Mouse (Mus musculus): ENCODE data around the gene Nutf2-ps1. TPM values are rescaled to one million over a fixed set of nuclear protein-coding genes. Genes with fewer than 3 reads are reported as not detected.

Gene Nutf2-ps1
- polyA plus RNA-seq, 1 experiment = 28.4 TPM

GRCm38 (mm10) chr19:53571501-53572428, 17.1 kb downstream of the Nutf2-ps1 start:
- no peak for DNase-seq (ENCODE audit: extremely low spot score in 1 of 2, low spot score in 1 of 2)

GRCm38 (mm10) chr19:53571056-53571455, 17.8 kb downstream of the Nutf2-ps1 start:
- no peak for DNase-seq (ENCODE audit: extremely low spot score in 1 of 2, low spot score in 1 of 2)

- DNase-seq (ENCODE audit: extremely low spot score in 1 of 2, low spot score in 1 of 2) = no peak
These were observed 20.3 kb downstream of the Nutf2-ps1 start for GRCm38 (mm10) chr19:53568553-53568952.

GRCm38 (mm10) chr19:53567864-53568263, 21.0 kb downstream of the Nutf2-ps1 start:
- no peak for DNase-seq (ENCODE audit: extremely low spot score in 1 of 2, low spot score in 1 of 2)

- DNase-seq (ENCODE audit: extremely low spot score in 1 of 2, low spot score in 1 of 2) = no peak
These were observed 23.1 kb downstream of the Nutf2-ps1 start for GRCm38 (mm10) chr19:53565565-53566277.

GRCm38 (mm10) chr19:53564174-53564573, 24.7 kb downstream of the Nutf2-ps1 start:
- DNase-seq (ENCODE audit: extremely low spot score in 1 of 2, low spot score in 1 of 2) = no peak

GRCm38 (mm10) chr19:53560436-53560835, 28.4 kb downstream of the Nutf2-ps1 start:
- no peak for DNase-seq (ENCODE audit: extremely low spot score in 1 of 2, low spot score in 1 of 2)

- DNase-seq (ENCODE audit: extremely low spot score in 1 of 2, low spot score in 1 of 2) = no peak
These were observed 31.5 kb downstream of the Nutf2-ps1 start for GRCm38 (mm10) chr19:53557267-53557936.

- no peak for DNase-seq (ENCODE audit: extremely low spot score in 1 of 2, low spot score in 1 of 2)
These were observed 32.0 kb downstream of the Nutf2-ps1 start for GRCm38 (mm10) chr19:53556841-53557240.

- DNase-seq (ENCODE audit: extremely low spot score in 1 of 2, low spot score in 1 of 2) = no peak
These were observed 33.8 kb downstream of the Nutf2-ps1 start for GRCm38 (mm10) chr19:53554981-53555616.

GRCm38 (mm10) chr19:53554402-53554801, 34.5 kb downstream of the Nutf2-ps1 start:
- DNase-seq (ENCODE audit: extremely low spot score in 1 of 2, low spot score in 1 of 2) = no peak

GRCm38 (mm10) chr19:53552795-53553194, 36.1 kb downstream of the Nutf2-ps1 start:
- no peak for DNase-seq (ENCODE audit: extremely low spot score in 1 of 2, low spot score in 1 of 2)

GRCm38 (mm10) chr19:53552216-53552786, 36.6 kb downstream of the Nutf2-ps1 start:
- DNase-seq (ENCODE audit: extremely low spot score in 1 of 2, low spot score in 1 of 2) = no peak

GRCm38 (mm10) chr19:53550972-53551371, 37.9 kb downstream of the Nutf2-ps1 start:
- DNase-seq (ENCODE audit: extremely low spot score in 1 of 2, low spot score in 1 of 2) = no peak

GRCm38 (mm10) chr19:53547597-53547996, 41.3 kb downstream of the Nutf2-ps1 start:
- DNase-seq (ENCODE audit: extremely low spot score in 1 of 2, low spot score in 1 of 2) = no peak

- DNase-seq (ENCODE audit: extremely low spot score in 1 of 2, low spot score in 1 of 2) = no peak
These were observed 43.8 kb downstream of the Nutf2-ps1 start for GRCm38 (mm10) chr19:53544923-53545561.

- DNase-seq (ENCODE audit: extremely low spot score in 1 of 2, low spot score in 1 of 2) = no peak
These were observed 45.3 kb downstream of the Nutf2-ps1 start for GRCm38 (mm10) chr19:53543602-53544001.

GRCm38 (mm10) chr19:53539296-53539695, 49.6 kb downstream of the Nutf2-ps1 start:
- DNase-seq (ENCODE audit: extremely low spot score in 1 of 2, low spot score in 1 of 2) = no peak

- DNase-seq (ENCODE audit: extremely low spot score in 1 of 2, low spot score in 1 of 2) = no peak
These were observed 50.1 kb downstream of the Nutf2-ps1 start for GRCm38 (mm10) chr19:53538796-53539195.
